Mouse (Mus musculus): ENCODE measurements around the gene Rarb.

DNA sequence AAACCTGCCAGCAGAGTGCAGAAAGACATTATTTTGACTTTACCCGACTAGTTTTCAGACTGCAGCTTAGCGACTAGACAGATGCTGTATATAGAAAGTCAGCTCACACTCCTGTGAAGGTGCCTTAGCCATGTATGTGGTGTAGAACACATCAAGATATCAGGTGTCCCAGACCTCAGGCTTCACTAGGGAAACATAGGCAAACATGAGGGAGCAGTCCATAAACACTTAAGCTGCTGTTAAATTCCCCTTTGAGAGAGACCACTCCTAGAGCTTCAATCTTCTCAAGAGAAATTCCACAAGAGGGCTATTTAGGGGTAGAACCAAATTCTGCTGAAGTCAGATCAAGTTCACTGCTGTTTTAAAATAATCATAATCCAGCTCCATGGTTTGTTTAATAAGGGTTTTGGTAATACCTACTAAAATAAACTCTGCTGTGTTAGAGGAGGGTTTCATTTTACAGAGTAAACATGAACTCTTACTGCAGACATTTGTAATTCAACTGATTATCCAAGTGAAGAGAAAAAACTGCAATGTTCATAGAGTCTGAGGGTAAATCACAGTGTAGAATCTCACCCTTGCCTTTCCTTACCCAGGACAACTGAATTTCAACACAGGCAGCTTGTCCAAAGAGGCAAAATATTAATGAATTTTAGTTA is 42.1 kb downstream of the Rarb start:
- TF ChIP-seq CTCF (IDR thresholded peaks at IDR 0.05; ENCODE audit: low read depth, low read length), result no peak
- no peak for TF ChIP-seq POLR2A (IDR thresholded peaks at IDR 0.05; ENCODE audit: borderline replicate concordance, low read depth, low read length)
